ENCODE assay signal across 9 mouse cellular contexts in the genomic region with DNA sequence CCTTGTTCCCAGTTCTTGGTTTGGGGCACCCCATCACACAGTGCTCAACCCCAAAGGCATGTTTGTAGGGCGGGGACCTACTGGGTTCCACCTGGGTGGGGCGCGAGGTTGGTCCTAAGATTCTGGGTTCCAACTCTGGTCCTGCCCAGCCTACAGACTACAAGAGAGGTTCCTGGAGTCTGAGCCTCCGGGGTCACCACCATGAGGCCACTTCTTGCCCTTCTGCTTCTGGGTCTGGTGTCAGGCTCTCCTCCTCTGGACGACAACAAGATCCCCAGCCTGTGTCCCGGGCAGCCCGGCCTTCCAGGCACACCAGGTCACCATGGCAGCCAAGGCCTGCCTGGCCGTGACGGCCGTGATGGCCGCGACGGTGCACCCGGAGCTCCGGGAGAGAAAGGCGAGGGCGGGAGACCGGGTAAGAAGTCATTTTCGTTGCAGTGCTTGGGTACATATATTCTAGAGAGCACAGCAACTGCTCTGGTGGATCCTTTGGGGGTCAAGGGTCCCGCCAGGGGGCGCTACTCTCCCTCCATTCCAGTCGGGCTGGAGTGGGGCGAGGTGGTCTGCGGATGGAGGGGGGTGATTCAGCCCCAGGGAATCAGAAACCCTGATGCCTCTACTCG. TPM values are rescaled to one million over a fixed set of nuclear protein-coding genes. Genes with fewer than 3 reads are reported as not detected.
DNase-seq lines count a peak whose midpoint lies in the region; ATAC-seq lines count a peak whose summit lies in the region.
"Had no signal": no experiment of that assay in that cellular context is flagged by ENCODE, and none has a peak within 500 bp of the region (broad histone marks: within the 10 kb centered on the region; RNA-seq: fewer than 3 reads in every experiment).

No protein-coding gene starts in this region.

- no peaks in the 10 kb centered on the region for H3K9me3 ChIP-seq in forebrain, embryonic 16.5 days (ENCODE audit: control insufficient read depth, low read length)
- H3K9me3 ChIP-seq: liver, embryonic 15.5 days had no signal

- H3K27me3 ChIP-seq in forebrain, embryonic 16.5 days (replicated peaks; ENCODE audit: control insufficient read depth, insufficient read depth, low read length) = no peaks in the 10 kb centered on the region
- H3K27me3 ChIP-seq: liver, embryonic 15.5 days had no signal

- peak; percentile 18; the same call in 1 of the 2 replicates for ATAC-seq in forebrain, embryonic 16.5 days
- no peak for ATAC-seq in erythroblast, adult 5-6 weeks (replicated peaks; ENCODE audit: low FRiP score, poor library complexity, severe bottlenecking)

- peak overlapping the region; percentile 5; the same call in 1 of the 2 replicates for H3K4me3 ChIP-seq in forebrain, embryonic 16.5 days (replicated peaks; ENCODE audit: low read length)
- H3K4me3 ChIP-seq: liver, embryonic 15.5 days had no signal

- H3K9ac ChIP-seq in forebrain, embryonic 16.5 days (replicated peaks; ENCODE audit: low read depth, low read length) = peak overlapping the region; percentile 33
- H3K9ac ChIP-seq: liver, embryonic 15.5 days had no signal

- H3K4me1 ChIP-seq in forebrain, embryonic 16.5 days (replicated peaks; ENCODE audit: control insufficient read depth, insufficient read depth, low read length) = peaks cover 47% of the 10 kb centered on the region

- peak overlapping the region; percentile 71 for H3K27ac ChIP-seq in forebrain, embryonic 16.5 days (ENCODE audit: low read length)
- H3K27ac ChIP-seq: liver, embryonic 15.5 days had no signal

- WGBS in forebrain, embryonic 16.5 days = 30% methylated on average over 25 of the region's 25 CpGs

- H3K4me2 ChIP-seq in forebrain, embryonic 16.5 days (ENCODE audit: low read length) = peak overlapping the region; percentile 35
- H3K4me2 ChIP-seq: liver, embryonic 15.5 days had no signal

- H3K36me3 ChIP-seq in forebrain, embryonic 16.5 days (ENCODE audit: control insufficient read depth, insufficient read depth) = no peaks in the 10 kb centered on the region

- peak; percentile 52 to 71 for DNase-seq in layer of hippocampus, postnatal 25 days (ENCODE audit: extremely low spot score in 1 of 2, low spot score in 1 of 2)
- DNase-seq in layer of hippocampus, adult 18-20 months (ENCODE audit: low spot score in 2 of 2) = no peak
- peak; percentile 83 for DNase-seq in adrenal gland, postnatal 14 days
- peak; percentile 80 for DNase-seq in kidney, postnatal 10 days
- DNase-seq in neural tube, embryonic 10.5 days (ENCODE audit: extremely low spot score, low spot score) = peak; percentile 56
- no peak for DNase-seq in urinary bladder, postnatal 10 days (ENCODE audit: low spot score)

RNA-seq across cellular contexts. Expression of a gene that starts 0.6 kb away (rescaled TPM):
- 10 to 100 TPM; 13.6 to 16.8 TPM for total RNA-seq in layer of hippocampus, postnatal 25 days (2021)
- 10 to 100 TPM; 16.9 to 21.2 TPM for total RNA-seq in layer of hippocampus, adult 18-20 months (2021)
- 11.1 and 14.9 TPM in 2 replicates for total RNA-seq in adrenal gland, postnatal 14 days (2021)
- polyA plus RNA-seq in forebrain, embryonic 16.5 days (2015; fragmentation: Nextera tagmentation; extraction: Ambion mirVana) = 2.3 and 2.7 TPM in 2 replicates
- total RNA-seq in erythroblast, adult 5-6 weeks (2015; ENCODE audit: low replicate concordance) = 2.1 TPM in 1 of 2 replicates, not detected in the other
- total RNA-seq in erythroblast, adult 5-6 weeks (2017; ENCODE audit: low replicate concordance) = not detected in 2 replicates

RNA-seq across cellular contexts. Expression of a gene that starts 5.6 kb away (rescaled TPM):
- total RNA-seq in layer of hippocampus, postnatal 25 days (2021) = under 1 TPM in 1 of 2 experiments, not detected in 1; 0.28 TPM
- under 1 TPM in 1 of 2 experiments, not detected in 1; 0.38 TPM for total RNA-seq in layer of hippocampus, adult 18-20 months (2021)
- 0.15 and 0.52 TPM in 2 replicates for total RNA-seq in adrenal gland, postnatal 14 days (2021)
- 0.15 and 0.16 TPM in 2 replicates for polyA plus RNA-seq in forebrain, embryonic 16.5 days (2015; fragmentation: Nextera tagmentation; extraction: Ambion mirVana)
- not detected in 2 replicates for total RNA-seq in erythroblast, adult 5-6 weeks (2015; ENCODE audit: low replicate concordance)
- not detected in 2 replicates for total RNA-seq in erythroblast, adult 5-6 weeks (2017; ENCODE audit: low replicate concordance)
- polyA plus RNA-seq: liver, embryonic 15.5 days had no signal

RNA-seq across cellular contexts. Expression of a gene that starts 5.6 kb away (rescaled TPM):
- total RNA-seq in layer of hippocampus, postnatal 25 days (2021) = 10 to 100 TPM; 30.3 to 33.0 TPM
- total RNA-seq in layer of hippocampus, adult 18-20 months (2021) = 10 to 100 TPM; 29.7 to 29.8 TPM
- total RNA-seq in adrenal gland, postnatal 14 days (2021) = 27.5 and 31.8 TPM in 2 replicates
- 33.4 and 43.2 TPM in 2 replicates for polyA plus RNA-seq in forebrain, embryonic 16.5 days (2015; fragmentation: Nextera tagmentation; extraction: Ambion mirVana)
- total RNA-seq in erythroblast, adult 5-6 weeks (2015; ENCODE audit: low replicate concordance) = 11.1 and 23.6 TPM in 2 replicates
- total RNA-seq in erythroblast, adult 5-6 weeks (2017; ENCODE audit: low replicate concordance) = 13.5 and 15.6 TPM in 2 replicates

RNA-seq across cellular contexts. Expression of a gene that starts 6.1 kb away (rescaled TPM):
- total RNA-seq in layer of hippocampus, postnatal 25 days (2021) = under 1 TPM; 0.31 to 0.49 TPM
- total RNA-seq in layer of hippocampus, adult 18-20 months (2021) = 1 to 10 TPM in 1 of 2 experiments, under 1 TPM in 1; 0.30 to 1.8 TPM
- total RNA-seq in adrenal gland, postnatal 14 days (2021) = not detected in 2 replicates
- 0.12 TPM in 1 of 2 replicates, not detected in the other for polyA plus RNA-seq in forebrain, embryonic 16.5 days (2015; fragmentation: Nextera tagmentation; extraction: Ambion mirVana)
- not detected in 2 replicates for total RNA-seq in erythroblast, adult 5-6 weeks (2015; ENCODE audit: low replicate concordance)
- total RNA-seq in erythroblast, adult 5-6 weeks (2017; ENCODE audit: low replicate concordance) = not detected in 2 replicates
- polyA plus RNA-seq: liver, embryonic 15.5 days had no signal

RNA-seq across cellular contexts. Expression of a gene that starts 26.6 kb away (rescaled TPM):
- 10 to 100 TPM; 22.5 to 29.3 TPM for total RNA-seq in layer of hippocampus, postnatal 25 days (2021)
- 10 to 100 TPM in 1 of 2 experiments, 1 to 10 TPM in 1; 7.9 to 11.3 TPM for total RNA-seq in layer of hippocampus, adult 18-20 months (2021)
- 65.3 and 76.6 TPM in 2 replicates for total RNA-seq in adrenal gland, postnatal 14 days (2021)
- 12.9 and 15.0 TPM in 2 replicates for polyA plus RNA-seq in forebrain, embryonic 16.5 days (2015; fragmentation: Nextera tagmentation; extraction: Ambion mirVana)
- 0.77 TPM in 1 of 2 replicates, not detected in the other for total RNA-seq in erythroblast, adult 5-6 weeks (2015; ENCODE audit: low replicate concordance)
- total RNA-seq in erythroblast, adult 5-6 weeks (2017; ENCODE audit: low replicate concordance) = 0.60 TPM in 1 of 2 replicates, not detected in the other

Comparison
In these comparisons a context has a peak if more than half of its experiments do, and no peak if none do; other contexts are left out.
1. DNase-seq: peak in layer of hippocampus, postnatal 25 days (2 of 2), adrenal gland, postnatal 14 days (single experiment), kidney, postnatal 10 days (single experiment) and neural tube, embryonic 10.5 days (single experiment); none in layer of hippocampus, adult 18-20 months (0 of 2) and urinary bladder, postnatal 10 days (single experiment).